ENCODE assay signal across 9 mouse cellular contexts in genomic region chr1:166319132-166319698, GRCm38 (mm10). TPM values are rescaled to one million over a fixed set of nuclear protein-coding genes. Genes with fewer than 3 reads are reported as not detected.
DNase-seq lines count a peak whose midpoint lies in the region; ATAC-seq and TF ChIP-seq lines count a peak whose summit lies in the region.
"Had no signal": no experiment of that assay in that cellular context is flagged by ENCODE, and none has a peak within 500 bp of the region (broad histone marks: within the 10 kb centered on the region; RNA-seq: fewer than 3 reads in every experiment).

No protein-coding gene starts in this region.

- peak; percentile 30; the same call in 1 of the 2 replicates for ATAC-seq in hindbrain, embryonic 15.5 days (ENCODE audit: low FRiP score, low read depth)
- no peak for ATAC-seq in midbrain, postnatal 0 days (ENCODE audit: low FRiP score)

- H3K4me3 ChIP-seq in bone marrow macrophage, adult 2 months (ENCODE audit: insufficient read depth, low read length) = no peak overlapping the region
- H3K4me3 ChIP-seq in hindbrain, embryonic 15.5 days = no peak overlapping the region
- no peak overlapping the region for H3K4me3 ChIP-seq in midbrain, postnatal 0 days (ENCODE audit: low read depth, low read length)
- H3K4me3 ChIP-seq: liver, embryonic 15.5 days had no signal

- peak; percentile 71 for TF ChIP-seq CTCF in bone marrow macrophage, adult 2 months (IDR thresholded peaks at IDR 0.05; ENCODE audit: low read depth, low read length)
- peak; percentile 85 for TF ChIP-seq CTCF in midbrain, postnatal 0 days (IDR thresholded peaks at IDR 0.05)

- no peaks in the 10 kb centered on the region for H3K36me3 ChIP-seq in hindbrain, embryonic 15.5 days
- no peaks in the 10 kb centered on the region for H3K36me3 ChIP-seq in midbrain, postnatal 0 days (ENCODE audit: insufficient read depth, low read length)
- H3K36me3 ChIP-seq: liver, embryonic 15.5 days had no signal

- no peaks in the 10 kb centered on the region for H3K9me3 ChIP-seq in hindbrain, embryonic 15.5 days
- no peaks in the 10 kb centered on the region for H3K9me3 ChIP-seq in midbrain, postnatal 0 days (ENCODE audit: low read length)
- H3K9me3 ChIP-seq: liver, embryonic 15.5 days had no signal

- TF ChIP-seq POLR2A in bone marrow macrophage, adult 2 months (IDR thresholded peaks at IDR 0.05; ENCODE audit: borderline replicate concordance, low read depth, low read length) = no peak

- no peak overlapping the region for H3K4me2 ChIP-seq in hindbrain, embryonic 15.5 days
- H3K4me2 ChIP-seq in midbrain, postnatal 0 days (ENCODE audit: low read depth, low read length, poor library complexity, severe bottlenecking) = no peak overlapping the region
- H3K4me2 ChIP-seq: liver, embryonic 15.5 days had no signal

- intact Hi-C loops in left cerebral cortex, postnatal 10 days (cut with DNase I) = loop anchor here (5.0 kb wide), 1 partner anchor 157 kb away; no protein-coding TSS in a partner anchor

- no peak overlapping the region for H3K27ac ChIP-seq in bone marrow macrophage, adult 2 months (ENCODE audit: insufficient read depth, low read depth, low read length)
- H3K27ac ChIP-seq in hindbrain, embryonic 15.5 days (replicated peaks) = no peak overlapping the region
- no peak overlapping the region for H3K27ac ChIP-seq in midbrain, postnatal 0 days (ENCODE audit: low read depth, low read length)
- H3K27ac ChIP-seq: liver, embryonic 15.5 days had no signal

- peak; percentile 66 to 80 for DNase-seq in left cerebral cortex, adult 18-20 months (ENCODE audit: low spot score in 2 of 2)
- DNase-seq in left cerebral cortex, adult 11 months (ENCODE audit: low spot score) = no peak
- DNase-seq in fibroblast of lung, adult 2 months (ENCODE audit: low read depth) = peak; percentile 35
- peak; percentile 60 to 62 for DNase-seq in left cerebral cortex, postnatal 10 days (ENCODE audit: extremely low spot score in 1 of 2, low spot score in 2 of 2)
- peak; percentile 78 for DNase-seq in midbrain, postnatal 0 days (ENCODE audit: low spot score)
- DNase-seq in testis, postnatal 14 days (ENCODE audit: low spot score) = peak; percentile 16

- WGBS in hindbrain, embryonic 15.5 days = 15% methylated on average over 4 of the region's 4 CpGs
- 17% methylated on average over 4 of the region's 4 CpGs for WGBS in midbrain, postnatal 0 days

- no peak overlapping the region for H3K9ac ChIP-seq in hindbrain, embryonic 15.5 days
- no peak overlapping the region for H3K9ac ChIP-seq in midbrain, postnatal 0 days (replicated peaks; ENCODE audit: low read length, poor library complexity, severe bottlenecking)
- H3K9ac ChIP-seq: liver, embryonic 15.5 days had no signal

- no peaks in the 10 kb centered on the region for H3K4me1 ChIP-seq in bone marrow macrophage, adult 2 months (ENCODE audit: control insufficient read depth, insufficient read depth, low read length)
- no peaks in the 10 kb centered on the region for H3K4me1 ChIP-seq in hindbrain, embryonic 15.5 days (replicated peaks)
- no peaks in the 10 kb centered on the region for H3K4me1 ChIP-seq in midbrain, postnatal 0 days (ENCODE audit: insufficient read depth, low read length)
- H3K4me1 ChIP-seq: liver, embryonic 15.5 days had no signal

- no peaks in the 10 kb centered on the region for H3K27me3 ChIP-seq in hindbrain, embryonic 15.5 days
- H3K27me3 ChIP-seq in midbrain, postnatal 0 days (ENCODE audit: insufficient read depth, low read length) = no peaks in the 10 kb centered on the region

RNA-seq across cellular contexts. Expression of gene Tada1, which starts 59.7 kb away (rescaled TPM):
- 10 to 100 TPM; 37.5 to 38.6 TPM for total RNA-seq in left cerebral cortex, adult 18-20 months (2021)
- polyA plus RNA-seq in bone marrow macrophage, adult 2 months (2012; ENCODE audit: insufficient read depth, insufficient read length, missing spikeins) = 24.4 and 26.0 TPM in 2 replicates
- 71.4 and 79.7 TPM in 2 replicates for polyA plus RNA-seq in hindbrain, embryonic 15.5 days (2015; fragmentation: Nextera tagmentation; extraction: Ambion mirVana)
- 10 to 100 TPM; 33.3 to 36.3 TPM for total RNA-seq in left cerebral cortex, postnatal 10 days (2021)
- total RNA-seq in midbrain, postnatal 0 days (2014; rRNA removed) = 57.1 and 65.9 TPM in 2 replicates
- 64.7 and 69.1 TPM in 2 replicates for polyA plus RNA-seq in midbrain, postnatal 0 days (2015; fragmentation: Nextera tagmentation; extraction: Ambion mirVana)
